Mouse (Mus musculus) lung, postnatal 0 days (tissue): Measurements from ENCODE around the gene Tbc1d16. TPM values are rescaled to one million over a fixed set of nuclear protein-coding genes. Genes with fewer than 3 reads are reported as not detected.
"Not testable (repeated sequence)": the region's sequence is repeated elsewhere in the genome, so short reads cannot be mapped to it uniquely, and the experiment has no call there.

Source experiments
- ATAC-seq: fragments of 200-750 bp; cut with Nextera tagmentation; 2 replicates; pipeline ENCODE4 v1.8.0; 2017; ENCODE audit warnings: moderate library complexity
- DNase-seq: peaks from one replicate; pipeline ENCODE4 v3.0.0-alpha.2; 2016; ENCODE audit warnings: low spot score
- H3K27ac ChIP-seq: fragments of 300-500 bp; sonication (generic); 2 replicates; pipeline ENCODE4 v1.5.1; 2014; ENCODE audit warnings: antibody characterized with exemption, mild to moderate bottlenecking, low read length, mixed read lengths
- H3K27me3 ChIP-seq: fragments of 300-500 bp; sonication (generic); replicated peaks from 2 replicates; pipeline ENCODE4 v1.6.1; 2014; ENCODE audit warnings: low read length, mixed read lengths; ENCODE audit not compliant: insufficient read depth
- H3K36me3 ChIP-seq: fragments of 300-500 bp; sonication (generic); 2 replicates; pipeline ENCODE4 v1.6.1; 2014; ENCODE audit warnings: low read length, mixed read lengths; ENCODE audit not compliant: insufficient read depth
- H3K4me1 ChIP-seq: fragments of 300-500 bp; sonication (generic); 2 replicates; pipeline ENCODE4 v1.6.1; 2014; ENCODE audit warnings: antibody characterized with exemption, low read depth, low read length, mixed read lengths; ENCODE audit not compliant: insufficient read depth
- H3K4me2 ChIP-seq: fragments of 300-500 bp; sonication (generic); replicated peaks from 2 replicates; pipeline ENCODE4 v1.6.1; 2014; ENCODE audit warnings: low read depth, mild to moderate bottlenecking, low read length, moderate library complexity, mixed read lengths
- H3K4me3 ChIP-seq: fragments of 300-500 bp; sonication (generic); 2 replicates; pipeline ENCODE4 v1.5.1; 2014; ENCODE audit warnings: low read depth, low read length
- H3K9ac ChIP-seq: fragments of 300-500 bp; sonication (generic); replicated peaks from 2 replicates; pipeline ENCODE4 v1.6.1; 2014; ENCODE audit warnings: low read depth, mild to moderate bottlenecking
- H3K9me3 ChIP-seq: fragments of 300-500 bp; sonication (generic); 2 replicates; pipeline ENCODE4 v1.6.1; 2016; ENCODE audit warnings: low read length, mixed read lengths
- CTCF ChIP-seq: IDR thresholded peaks from 2 replicates; pipeline ENCODE4 v1.5.1; 2016; ENCODE audit warnings: antibody characterized with exemption, mild to moderate bottlenecking
- EP300 ChIP-seq: IDR thresholded peaks from 2 replicates; pipeline ENCODE4 v1.6.1; 2016; ENCODE audit warnings: antibody characterized with exemption, mild to moderate bottlenecking, control low read depth
- WGBS: fragments of 180-500 bp; shearing (Covaris S2); extraction: QIAGEN DNeasy Blood & Tissue Kit; methylation state at CpG from one replicate; pipeline ENCODE4 v1.1.7; 2014; 5-methylcytosine and 5-hydroxymethylcytosine counted together
- polyA plus RNA-seq: library from polyadenylated mRNA; unstranded; fragments of >200 nt; fragmentation: Nextera tagmentation; extraction: Ambion mirVana; gene quantifications from 2 replicates; pipeline ENCODE4 v1.2.1, GENCODE M21; 2015

The Tbc1d16 gene
- 11.9 and 12.9 TPM in 2 replicates for polyA plus RNA-seq

DNA sequence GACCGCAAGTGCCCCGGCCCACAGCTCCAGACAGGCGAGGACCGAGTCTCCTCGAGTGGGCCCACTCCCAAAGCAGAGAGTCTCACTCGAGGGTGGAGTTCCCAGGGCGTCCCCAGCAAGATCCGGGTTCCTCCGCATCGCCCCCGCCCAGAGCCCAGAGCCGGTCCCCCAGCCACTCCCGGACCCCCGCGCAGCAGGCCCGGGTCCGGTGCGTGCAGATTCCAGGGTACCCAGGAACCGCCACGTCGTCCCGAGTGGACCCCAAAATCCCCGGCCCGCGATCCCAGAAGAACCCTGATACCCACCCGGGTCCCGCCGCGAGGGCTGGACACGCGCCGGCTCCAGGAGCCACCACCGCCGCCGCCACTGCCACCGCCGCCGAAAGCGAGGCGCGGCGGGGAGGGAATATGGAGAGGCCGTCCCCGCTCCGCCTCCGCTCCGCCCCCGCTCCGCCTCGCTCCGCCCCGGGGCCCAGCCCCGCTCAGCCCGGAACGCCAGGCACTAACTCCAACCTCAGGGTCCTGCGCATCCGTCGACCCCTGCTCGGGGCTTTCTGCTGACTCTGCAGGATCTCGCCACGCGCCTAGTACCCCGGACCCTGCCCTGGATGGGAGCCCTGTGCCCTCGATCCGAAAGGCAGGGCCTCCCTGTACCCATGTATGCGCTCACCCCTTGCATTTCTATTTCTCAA is at the start of gene Tbc1d16, which contains the start of gene Ccdc40:
TSS of gene Tbc1d16 (minus strand) at position 409 of the 691 bp plus-strand sequence.
TSS of gene Ccdc40 (plus strand) at position 482 of the 691 bp plus-strand sequence.
- ATAC-seq (peak; percentile 94), DNase-seq (peak; percentile 83)
- TF ChIP-seq CTCF (no peak), EP300 (no peak)
- H3K27me3 ChIP-seq = no peaks in the 10 kb centered on the region
- H3K36me3 ChIP-seq = no peaks in the 10 kb centered on the region
- WGBS = under 1% methylated on average over 60 of the region's 66 CpGs
- H3K27ac ChIP-seq = peak within 1 kb of the TSS; percentile 26; the same call in 1 of the 2 replicates
- H3K4me2 ChIP-seq = peak within 1 kb of the TSS; percentile 92
- no peaks in the 10 kb centered on the region for H3K9me3 ChIP-seq
- peak within 1 kb of the TSS; percentile 72 for H3K9ac ChIP-seq
- H3K4me1 ChIP-seq = peaks cover 15% of the 10 kb centered on the region; the same call in 1 of the 2 replicates
- H3K4me3 ChIP-seq = peak within 1 kb of the TSS; percentile 72

- TF ChIP-seq EP300 (no peak), CTCF (peak; percentile 46; the same call in 1 of the 2 replicates)
- 89% methylated on average over 8 of the region's 8 CpGs for WGBS
- peak; percentile 13; the same call in 1 of the 2 replicates for ATAC-seq
These were observed 45.1 kb upstream of the Tbc1d16 start for GRCm38 (mm10) chr11:119273186-119273930.

GRCm38 (mm10) chr11:119272492-119272891 is 44.2 kb upstream of the Tbc1d16 start:
- H3K4me3 ChIP-seq, ATAC-seq, H3K27ac ChIP-seq, H3K4me1 ChIP-seq, H3K4me2 ChIP-seq, H3K36me3 ChIP-seq, H3K9ac ChIP-seq, H3K27me3 ChIP-seq, H3K9me3 ChIP-seq: not testable (repeated sequence)
- 78% methylated on average over 3 of the region's 3 CpGs for WGBS
- peak; percentile 13 for DNase-seq
- TF ChIP-seq CTCF = peak; percentile 65

More at GRCm38 (mm10) chr11:119273186-119273930, 45.1 kb upstream of the Tbc1d16 start:
- Histone ChIP-seq H3K4me2 (no peak overlapping the region), H3K27me3 (no peaks in the 10 kb centered on the region), H3K9me3 (no peaks in the 10 kb centered on the region), H3K27ac (no peak overlapping the region), H3K4me1 (peaks cover 2% of the 10 kb centered on the region; the same call in 1 of the 2 replicates), H3K36me3 (no peaks in the 10 kb centered on the region), H3K9ac (no peak overlapping the region), H3K4me3 (no peak overlapping the region)
- peak; percentile 12 for DNase-seq

DNA sequence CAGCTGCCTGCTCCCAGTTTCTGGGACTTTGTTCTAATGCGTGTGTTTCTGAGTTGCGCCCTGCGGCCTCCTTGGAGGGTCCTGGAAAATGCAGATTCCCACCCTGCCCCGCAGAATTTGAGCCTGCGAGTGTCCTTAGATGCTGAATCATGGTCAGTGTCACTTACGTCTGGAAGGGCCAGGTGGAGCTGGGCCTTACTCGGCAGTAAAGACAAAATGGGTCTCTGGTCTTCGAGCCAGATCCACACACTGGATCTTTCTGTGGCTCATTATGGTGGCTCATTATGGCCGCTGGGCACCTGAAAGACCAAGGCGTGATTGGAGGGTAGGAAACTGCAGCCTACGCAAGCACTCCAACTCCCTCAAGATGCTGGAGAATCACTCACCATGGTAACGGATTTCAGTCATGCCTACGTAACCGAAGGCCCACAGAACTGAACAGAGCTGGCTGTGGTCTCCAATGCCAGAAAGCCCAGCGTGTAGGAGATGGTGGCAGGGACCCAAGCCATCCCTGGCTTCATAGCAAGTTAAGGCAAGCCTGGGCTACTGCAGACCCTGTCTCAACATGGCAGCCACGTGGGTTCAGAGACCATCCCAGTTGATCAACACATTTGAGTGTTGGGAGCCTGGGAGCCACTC is 40.4 kb upstream of the Tbc1d16 start:
- 64% methylated on average over 16 of the region's 16 CpGs for WGBS
- no peaks in the 10 kb centered on the region for H3K36me3 ChIP-seq
- peaks cover 5% of the 10 kb centered on the region; the same call in 1 of the 2 replicates for H3K4me1 ChIP-seq
- no peaks in the 10 kb centered on the region for H3K27me3 ChIP-seq
- H3K27ac ChIP-seq = peak overlapping the region; percentile 60; the same call in 1 of the 2 replicates
- no peak overlapping the region for H3K9ac ChIP-seq
- DNase-seq (peak; percentile 58), ATAC-seq (peak; percentile 31)
- H3K9me3 ChIP-seq = no peaks in the 10 kb centered on the region
- H3K4me3 ChIP-seq = peak overlapping the region; percentile 58; the same call in 1 of the 2 replicates
- peak overlapping the region; percentile 92 for H3K4me2 ChIP-seq
- TF ChIP-seq EP300 (no peak), CTCF (no peak)

- 4% methylated on average over 52 of the region's 52 CpGs for WGBS
- H3K4me1 ChIP-seq = peaks cover 5% of the 10 kb centered on the region; the same call in 1 of the 2 replicates
- TF ChIP-seq EP300 = no peak
- peak; percentile 100 for TF ChIP-seq CTCF
- H3K9me3 ChIP-seq = no peaks in the 10 kb centered on the region
- ATAC-seq (peak; percentile 91), DNase-seq (peak; percentile 96)
- peak within 1 kb of the TSS; percentile 60 for H3K27ac ChIP-seq
- H3K9ac ChIP-seq = peak within 1 kb of the TSS; percentile 58
- peak within 1 kb of the TSS; percentile 92 for H3K4me2 ChIP-seq
- H3K36me3 ChIP-seq = no peaks in the 10 kb centered on the region
- H3K4me3 ChIP-seq = peak within 1 kb of the TSS; percentile 58
- H3K27me3 ChIP-seq = no peaks in the 10 kb centered on the region
These were observed 39.7 kb upstream of the Tbc1d16 start, which contains the start of gene Gaa for GRCm38 (mm10) chr11:119267768-119268556. Gaa (plus strand) TSS chr11:119267887.
